Mouse (Mus musculus): ENCODE measurements around the gene Nucks1. TPM values are rescaled to one million over a fixed set of nuclear protein-coding genes. Genes with fewer than 3 reads are reported as not detected.

Nucks1 gene
- polyA plus RNA-seq, 1 experiment, result 20.6 TPM

- H3K4me3 ChIP-seq, result no peak overlapping the region
- no peak for TF ChIP-seq POLR2AphosphoS2 (IDR thresholded peaks at IDR 0.05; ENCODE audit: insufficient read length, low read depth)
- TF ChIP-seq MYOD1 (IDR thresholded peaks at IDR 0.05; ENCODE audit: control insufficient read depth in 1 of 3, insufficient read length in 2 of 3, low read depth in 2 of 3), result no peak
- no peak for TF ChIP-seq MYOG (IDR thresholded peaks at IDR 0.05; ENCODE audit: control insufficient read depth in 1 of 3, insufficient read depth in 1 of 3, insufficient read length in 2 of 3, low read depth in 2 of 3)
- no peak for TF ChIP-seq CEBPB (IDR thresholded peaks at IDR 0.05; ENCODE audit: insufficient read depth, poor library complexity, severe bottlenecking)
- no peak for TF ChIP-seq USF1 (IDR thresholded peaks at IDR 0.05; ENCODE audit: low read depth)
- TF ChIP-seq POLR2A (IDR thresholded peaks at IDR 0.05; ENCODE audit: insufficient read length, low read depth), result no peak
- TF ChIP-seq SRF (IDR thresholded peaks at IDR 0.05; ENCODE audit: control insufficient read depth, insufficient read length, low read depth), result no peak
- TF ChIP-seq MAX (IDR thresholded peaks at IDR 0.05; ENCODE audit: low read depth), result no peak
- no peak for TF ChIP-seq TCF3 (IDR thresholded peaks at IDR 0.05; ENCODE audit: insufficient read length, low read depth)
- no peak for TF ChIP-seq REST (IDR thresholded peaks at IDR 0.05; ENCODE audit: insufficient read depth, insufficient read length)
- no peak for TF ChIP-seq E2F4 (IDR thresholded peaks at IDR 0.05; ENCODE audit: insufficient read depth)
- TF ChIP-seq TCF12 (IDR thresholded peaks at IDR 0.05; ENCODE audit: insufficient read depth, poor library complexity, severe bottlenecking), result no peak
- H3K27me3 ChIP-seq (ENCODE audit: control insufficient read depth, insufficient read depth, insufficient read length), result peaks cover 29% of the 10 kb centered on the region
- H3ac ChIP-seq (ENCODE audit: control insufficient read depth, insufficient read length), result no peak overlapping the region
- no peaks in the 10 kb centered on the region for H3K79me2 ChIP-seq (ENCODE audit: control insufficient read depth, insufficient read depth)
- H3K4me2 ChIP-seq (ENCODE audit: low read depth), result no peak overlapping the region
- no peaks in the 10 kb centered on the region for H3K36me3 ChIP-seq (ENCODE audit: control insufficient read depth, insufficient read depth)
Measured at GRCm38 (mm10) chr1:131980471-131980870, 70.1 kb downstream of the Nucks1 start.

- Histone ChIP-seq H3K79me2 (ENCODE audit: control insufficient read depth, insufficient read depth) (no peaks in the 10 kb centered on the region), H3K4me3 (no peak overlapping the region), H3K36me3 (ENCODE audit: control insufficient read depth, insufficient read depth) (no peaks in the 10 kb centered on the region), H3K27me3 (ENCODE audit: control insufficient read depth, insufficient read depth, insufficient read length) (peaks cover 25% of the 10 kb centered on the region), H3ac (ENCODE audit: control insufficient read depth, insufficient read length) (no peak overlapping the region), H3K4me2 (ENCODE audit: low read depth) (no peak overlapping the region)
- TF ChIP-seq TCF12 (IDR thresholded peaks at IDR 0.05; ENCODE audit: insufficient read depth, poor library complexity, severe bottlenecking), result no peak
- no peak for TF ChIP-seq POLR2AphosphoS2 (IDR thresholded peaks at IDR 0.05; ENCODE audit: insufficient read length, low read depth)
- TF ChIP-seq MAX (IDR thresholded peaks at IDR 0.05; ENCODE audit: low read depth), result no peak
- TF ChIP-seq SRF (IDR thresholded peaks at IDR 0.05; ENCODE audit: control insufficient read depth, insufficient read length, low read depth), result no peak
- no peak for TF ChIP-seq E2F4 (IDR thresholded peaks at IDR 0.05; ENCODE audit: insufficient read depth)
- no peak for TF ChIP-seq REST (IDR thresholded peaks at IDR 0.05; ENCODE audit: insufficient read depth, insufficient read length)
- TF ChIP-seq MYOG (IDR thresholded peaks at IDR 0.05; ENCODE audit: control insufficient read depth in 1 of 3, insufficient read depth in 1 of 3, insufficient read length in 2 of 3, low read depth in 2 of 3), result no peak
Measured at GRCm38 (mm10) chr1:131981378-131982013, 71.2 kb downstream of the Nucks1 start.

- no peak overlapping the region for H3ac ChIP-seq (ENCODE audit: control insufficient read depth, insufficient read length)
- H3K79me2 ChIP-seq (ENCODE audit: control insufficient read depth, insufficient read depth), result no peaks in the 10 kb centered on the region
- no peaks in the 10 kb centered on the region for H3K36me3 ChIP-seq (ENCODE audit: control insufficient read depth, insufficient read depth)
- H3K4me3 ChIP-seq, result no peak overlapping the region
- peaks cover 11% of the 10 kb centered on the region for H3K27me3 ChIP-seq (ENCODE audit: control insufficient read depth, insufficient read depth, insufficient read length)
- TF ChIP-seq USF1 (IDR thresholded peaks at IDR 0.05; ENCODE audit: low read depth) (no peak), SRF (IDR thresholded peaks at IDR 0.05; ENCODE audit: control insufficient read depth, insufficient read length, low read depth) (no peak)
- no peak overlapping the region for H3K4me2 ChIP-seq (ENCODE audit: low read depth)
Measured at GRCm38 (mm10) chr1:131982907-131983306, 72.6 kb downstream of the Nucks1 start.

- Histone ChIP-seq H3K36me3 (ENCODE audit: control insufficient read depth, insufficient read depth) (no peaks in the 10 kb centered on the region), H3K4me3 (no peak overlapping the region), H3K27me3 (ENCODE audit: control insufficient read depth, insufficient read depth, insufficient read length) (peaks cover 2% of the 10 kb centered on the region), H3K79me2 (ENCODE audit: control insufficient read depth, insufficient read depth) (no peaks in the 10 kb centered on the region), H3K4me2 (ENCODE audit: low read depth) (no peak overlapping the region), H3ac (ENCODE audit: control insufficient read depth, insufficient read length) (no peak overlapping the region)
- no peak for TF ChIP-seq MAX (IDR thresholded peaks at IDR 0.05; ENCODE audit: low read depth)
- TF ChIP-seq POLR2AphosphoS2 (IDR thresholded peaks at IDR 0.05; ENCODE audit: insufficient read length, low read depth), result no peak
- no peak for TF ChIP-seq SRF (IDR thresholded peaks at IDR 0.05; ENCODE audit: control insufficient read depth, insufficient read length, low read depth)
- TF ChIP-seq POLR2A (IDR thresholded peaks at IDR 0.05; ENCODE audit: insufficient read length, low read depth), result no peak
- no peak for TF ChIP-seq CEBPB (IDR thresholded peaks at IDR 0.05; ENCODE audit: insufficient read depth, poor library complexity, severe bottlenecking)
- TF ChIP-seq USF1 (IDR thresholded peaks at IDR 0.05; ENCODE audit: low read depth), result no peak
- no peak for TF ChIP-seq E2F4 (IDR thresholded peaks at IDR 0.05; ENCODE audit: insufficient read depth)
- TF ChIP-seq TCF3 (IDR thresholded peaks at IDR 0.05; ENCODE audit: insufficient read length, low read depth), result no peak
- no peak for TF ChIP-seq MYOG (IDR thresholded peaks at IDR 0.05; ENCODE audit: control insufficient read depth in 1 of 3, insufficient read depth in 1 of 3, insufficient read length in 2 of 3, low read depth in 2 of 3)
- TF ChIP-seq MYOD1 (IDR thresholded peaks at IDR 0.05; ENCODE audit: control insufficient read depth in 1 of 3, insufficient read length in 2 of 3, low read depth in 2 of 3), result no peak
- TF ChIP-seq REST (IDR thresholded peaks at IDR 0.05; ENCODE audit: insufficient read depth, insufficient read length), result no peak
- no peak for TF ChIP-seq TCF12 (IDR thresholded peaks at IDR 0.05; ENCODE audit: insufficient read depth, poor library complexity, severe bottlenecking)
Measured at GRCm38 (mm10) chr1:131983806-131984205, 73.5 kb downstream of the Nucks1 start.

Other genes with a start within 250 kb of the Nucks1 start
- 1.5 TPM for gene Rab7b, start 221.8 kb upstream of the Nucks1 start, polyA plus RNA-seq (2012; fragmentation: generic; extraction: Trizol)
- gene Slc26a9, start 166.5 kb upstream of the Nucks1 start, polyA plus RNA-seq (2012; fragmentation: generic; extraction: Trizol), result not detected
- 0.01 TPM for gene Pm20d1, start 113.2 kb upstream of the Nucks1 start, polyA plus RNA-seq (2012; fragmentation: generic; extraction: Trizol)
- gene Slc41a1, start 83.0 kb upstream of the Nucks1 start, polyA plus RNA-seq (2012; fragmentation: generic; extraction: Trizol), result 14.0 TPM
- gene Rab29, start 43.3 kb upstream of the Nucks1 start, polyA plus RNA-seq (2012; fragmentation: generic; extraction: Trizol), result 3.5 TPM
- 0.74 TPM for gene Slc45a3, start 52.4 kb downstream of the Nucks1 start, polyA plus RNA-seq (2012; fragmentation: generic; extraction: Trizol)
- gene Elk4, start 97.1 kb downstream of the Nucks1 start, polyA plus RNA-seq (2012; fragmentation: generic; extraction: Trizol), result 12.4 TPM
- gene Mfsd4a, start 157.5 kb downstream of the Nucks1 start, polyA plus RNA-seq (2012; fragmentation: generic; extraction: Trizol), result 9.6 TPM
- 33.9 TPM for gene Cdk18, start 229.2 kb downstream of the Nucks1 start, polyA plus RNA-seq (2012; fragmentation: generic; extraction: Trizol)

Measured in myocyte (in vitro differentiated cells).